Mouse (Mus musculus) forebrain, embryonic 11.5 days (tissue): ENCODE results near the gene Topbp1. TPM values are rescaled to one million over a fixed set of nuclear protein-coding genes. Genes with fewer than 3 reads are reported as not detected.

Experiments used
- ATAC-seq: fragments of 200-750 bp; cut with Nextera tagmentation; replicated peaks from 2 replicates; pipeline ENCODE4 v1.8.0; 2017; ENCODE audit warnings: moderate TSS enrichment; ENCODE audit not compliant: low FRiP score
- DNase-seq: peaks from one replicate; pipeline ENCODE4 v3.0.0-alpha.2; 2017; ENCODE audit warnings: low spot score
- H3K27ac ChIP-seq: fragments of 300-500 bp; sonication (generic); 2 replicates; pipeline ENCODE4 v1.5.1; 2014; ENCODE audit warnings: low read depth, low read length
- H3K27me3 ChIP-seq: fragments of 300-500 bp; sonication (generic); 2 replicates; pipeline ENCODE4 v1.6.1; 2014; ENCODE audit warnings: mild to moderate bottlenecking, low read length, mixed read lengths; ENCODE audit not compliant: control insufficient read depth, insufficient read depth
- H3K36me3 ChIP-seq: fragments of 300-500 bp; sonication (generic); 2 replicates; pipeline ENCODE4 v1.6.1; 2014; ENCODE audit warnings: mild to moderate bottlenecking, low read length, moderate library complexity, mixed read lengths; ENCODE audit not compliant: control insufficient read depth, insufficient read depth
- H3K4me1 ChIP-seq: fragments of 300-500 bp; sonication (generic); replicated peaks from 2 replicates; pipeline ENCODE4 v1.6.1; 2014; ENCODE audit warnings: low read length, mixed read lengths; ENCODE audit not compliant: control insufficient read depth, insufficient read depth
- H3K4me2 ChIP-seq: fragments of 300-500 bp; sonication (generic); 2 replicates; pipeline ENCODE4 v1.6.1; 2014; ENCODE audit warnings: low read depth, mild to moderate bottlenecking, low read length, moderate library complexity, mixed read lengths; ENCODE audit not compliant: severe bottlenecking
- H3K4me3 ChIP-seq: fragments of 300-500 bp; sonication (generic); 2 replicates; pipeline ENCODE4 v1.5.1; 2014; ENCODE audit warnings: low read depth, low read length
- H3K9ac ChIP-seq: fragments of 300-500 bp; sonication (generic); 2 replicates; pipeline ENCODE4 v1.6.1; 2014; ENCODE audit warnings: low read length
- H3K9me3 ChIP-seq: fragments of 300-500 bp; sonication (generic); 2 replicates; pipeline ENCODE4 v1.6.1; 2016; ENCODE audit warnings: low read length, mixed read lengths; ENCODE audit not compliant: control insufficient read depth
- WGBS: fragments of 180-500 bp; shearing (Covaris S2); extraction: QIAGEN DNeasy Blood & Tissue Kit; methylation state at CpG from one replicate; pipeline ENCODE4 v1.1.7; 2014; 5-methylcytosine and 5-hydroxymethylcytosine counted together
- polyA plus RNA-seq: library from polyadenylated mRNA; unstranded; fragments of >200 nt; fragmentation: Nextera tagmentation; extraction: Ambion mirVana; gene quantifications from 2 replicates; pipeline ENCODE4 v1.2.1, GENCODE M21; 2014

The Topbp1 gene
- polyA plus RNA-seq, 1 experiment from 2014 or later = 119 TPM

GRCm38 (mm10) chr9:103360642-103361041 is 55.6 kb downstream of the Topbp1 start:
- 84% methylated on average over 2 of the region's 2 CpGs for WGBS
- Histone ChIP-seq H3K9me3 (no peaks in the 10 kb centered on the region), H3K4me2 (no peak overlapping the region), H3K4me1 (no peaks in the 10 kb centered on the region), H3K4me3 (no peak overlapping the region), H3K27ac (no peak overlapping the region), H3K27me3 (no peaks in the 10 kb centered on the region), H3K9ac (no peak overlapping the region), H3K36me3 (peaks cover 4% of the 10 kb centered on the region; the same call in 1 of the 2 replicates)
- DNase-seq (no peak), ATAC-seq (no peak)

- Histone ChIP-seq H3K9me3 (no peaks in the 10 kb centered on the region), H3K27ac (no peak overlapping the region), H3K27me3 (no peaks in the 10 kb centered on the region), H3K4me3 (peak overlapping the region; percentile 88), H3K4me2 (peak overlapping the region; percentile 90; the same call in 1 of the 2 replicates), H3K9ac (no peak overlapping the region; the same call in 1 of the 2 replicates), H3K4me1 (peaks cover 3% of the 10 kb centered on the region), H3K36me3 (no peaks in the 10 kb centered on the region; the same call in 1 of the 2 replicates)
- ATAC-seq (no peak), DNase-seq (no peak)
- WGBS = 71% methylated on average over 6 of the region's 6 CpGs
Measured at GRCm38 (mm10) chr9:103363088-103363487, 58.1 kb downstream of the Topbp1 start.

DNA sequence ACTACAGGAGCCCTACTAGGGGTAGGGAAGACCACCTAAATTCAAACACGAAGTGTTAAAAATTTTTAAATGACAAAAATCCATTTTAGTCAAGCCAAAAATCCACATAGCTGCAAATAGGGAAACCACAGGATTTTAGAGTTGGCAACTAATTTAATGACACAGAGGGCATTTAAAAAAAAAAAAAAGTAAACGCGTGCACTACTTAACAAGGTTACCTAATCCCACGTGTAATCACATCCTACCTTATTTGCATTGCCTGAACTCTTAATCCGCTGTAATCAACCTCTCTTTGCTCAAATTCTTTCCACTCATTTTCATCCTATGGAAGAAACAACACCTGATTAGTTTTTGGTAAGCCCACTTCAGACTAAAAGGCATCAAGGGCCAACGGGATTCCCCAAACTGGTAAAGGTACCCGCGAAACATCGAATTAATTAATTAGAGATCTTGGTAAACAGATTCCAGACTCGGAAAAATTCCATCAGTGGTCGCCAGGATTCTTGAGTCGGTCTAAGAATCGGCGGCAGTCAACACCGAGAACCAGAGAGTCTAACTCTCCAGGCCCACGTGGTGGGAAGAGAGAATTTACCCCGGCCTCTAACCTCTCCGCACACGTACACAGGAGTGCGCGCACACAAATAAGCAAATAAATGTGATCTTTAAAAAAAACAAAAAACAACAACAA is 58.9 kb downstream of the Topbp1 start:
- peaks cover 3% of the 10 kb centered on the region for H3K4me1 ChIP-seq
- no peak overlapping the region; the same call in 1 of the 2 replicates for H3K27ac ChIP-seq
- no peaks in the 10 kb centered on the region; the same call in 1 of the 2 replicates for H3K36me3 ChIP-seq
- peak overlapping the region; percentile 90 for H3K4me2 ChIP-seq
- peak overlapping the region; percentile 96 for H3K9ac ChIP-seq
- DNase-seq (no peak), ATAC-seq (no peak)
- H3K4me3 ChIP-seq = peak overlapping the region; percentile 88
- no peaks in the 10 kb centered on the region for H3K27me3 ChIP-seq
- no peaks in the 10 kb centered on the region for H3K9me3 ChIP-seq
- WGBS = 2% methylated on average over 21 of the region's 21 CpGs

GRCm38 (mm10) chr9:103364601-103365289 is 59.7 kb downstream of the Topbp1 start:
- H3K36me3 ChIP-seq = no peaks in the 10 kb centered on the region
- 4% methylated on average over 63 of the region's 94 CpGs for WGBS
- H3K9me3 ChIP-seq = no peaks in the 10 kb centered on the region
- peak overlapping the region; percentile 96 for H3K9ac ChIP-seq
- H3K4me1 ChIP-seq = peaks cover 3% of the 10 kb centered on the region
- DNase-seq = no peak
- peak overlapping the region; percentile 90 for H3K4me2 ChIP-seq
- H3K27me3 ChIP-seq = no peaks in the 10 kb centered on the region
- peak; percentile 40 for ATAC-seq
- peak overlapping the region; percentile 95 for H3K27ac ChIP-seq
- peak overlapping the region; percentile 88 for H3K4me3 ChIP-seq

DNA sequence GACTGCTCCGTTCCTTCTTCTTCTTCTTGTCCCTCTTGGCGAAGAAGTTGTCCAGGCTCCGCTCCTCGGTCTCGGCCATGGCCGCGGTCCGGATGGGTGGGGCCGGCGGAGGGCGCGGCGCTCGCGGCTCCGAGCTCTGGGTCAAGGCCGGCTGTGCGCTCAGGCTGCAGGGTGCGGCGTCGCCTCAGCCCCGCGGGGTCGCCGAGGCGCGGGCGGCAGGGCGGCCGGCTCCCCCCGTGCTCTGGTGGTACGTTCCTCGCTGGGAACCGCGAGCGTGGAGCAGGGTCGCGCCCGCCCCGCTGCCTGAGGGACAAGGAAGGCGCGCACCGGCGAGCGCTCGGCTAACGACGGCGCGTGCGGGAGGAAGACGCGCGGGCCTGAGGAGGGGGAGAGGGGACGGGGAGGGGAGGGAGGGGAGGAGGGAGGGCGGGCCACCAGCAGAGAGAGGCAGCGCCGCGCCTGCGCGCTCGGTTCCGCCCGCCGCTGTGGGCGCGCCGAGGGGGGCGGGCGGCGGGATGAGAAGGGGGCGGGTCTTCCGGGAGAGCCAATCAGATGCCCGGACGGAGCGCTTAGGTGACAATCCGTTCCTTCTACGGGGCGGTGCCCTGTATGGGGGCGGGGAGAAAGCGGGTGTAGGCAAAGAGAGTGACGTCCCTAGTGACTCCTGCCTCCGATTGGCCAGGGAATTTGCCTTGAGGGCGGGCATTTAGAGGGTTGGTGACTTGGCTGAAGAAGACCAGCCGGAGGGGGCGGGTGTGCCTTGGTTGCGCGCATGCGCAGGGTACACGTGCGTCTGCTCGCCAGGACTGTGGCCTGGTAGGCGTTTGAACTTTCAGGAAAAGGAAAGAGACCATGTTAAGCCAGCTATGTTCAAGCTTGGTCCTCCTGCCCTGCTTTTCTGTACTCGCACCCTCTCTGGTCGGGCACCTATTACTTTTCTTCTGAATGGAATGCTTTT is 60.6 kb downstream of the Topbp1 start, which contains the start of gene Cdv3:
Gene Cdv3 (minus strand): TSS at position 551 of the 958 bp plus-strand sequence.
- peak; percentile 99 for DNase-seq
- H3K9ac ChIP-seq = peak within 1 kb of the TSS; percentile 96
- peak within 1 kb of the TSS; percentile 95 for H3K27ac ChIP-seq
- H3K4me1 ChIP-seq = peaks cover 3% of the 10 kb centered on the region
- no peaks in the 10 kb centered on the region for H3K36me3 ChIP-seq
- peak; percentile 98 for ATAC-seq
- H3K9me3 ChIP-seq = no peaks in the 10 kb centered on the region
- under 1% methylated on average over 78 of the region's 95 CpGs for WGBS
- peak within 1 kb of the TSS; percentile 90 for H3K4me2 ChIP-seq
- H3K4me3 ChIP-seq = peak within 1 kb of the TSS; percentile 88
- no peaks in the 10 kb centered on the region for H3K27me3 ChIP-seq

DNA sequence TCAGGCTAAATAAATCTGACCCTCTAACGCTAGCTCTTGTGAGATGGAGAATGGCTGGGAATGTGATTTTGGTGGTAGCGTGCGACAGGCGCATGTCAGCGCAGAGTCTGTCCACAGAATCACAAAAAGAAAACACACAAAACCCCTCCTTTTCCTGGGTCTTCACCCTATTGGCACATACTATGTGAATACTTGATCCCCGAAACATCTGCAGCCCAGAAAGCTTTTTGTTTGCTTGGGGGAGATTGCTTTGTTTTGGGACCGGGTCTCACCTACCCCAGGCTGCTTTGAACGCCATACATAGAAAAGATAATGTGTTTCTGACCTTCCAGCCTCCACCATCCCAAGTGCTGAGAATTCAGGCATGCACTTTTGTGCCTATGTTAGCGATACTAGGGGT is 61.3 kb downstream of the Topbp1 start:
- Histone ChIP-seq H3K4me3 (peak overlapping the region; percentile 17), H3K4me2 (peak overlapping the region; percentile 53), H3K27me3 (no peaks in the 10 kb centered on the region), H3K9me3 (no peaks in the 10 kb centered on the region), H3K9ac (peak overlapping the region; percentile 47; the same call in 1 of the 2 replicates), H3K36me3 (no peaks in the 10 kb centered on the region), H3K4me1 (peaks cover 3% of the 10 kb centered on the region), H3K27ac (peak overlapping the region; percentile 37; the same call in 1 of the 2 replicates)
- WGBS = 57% methylated on average over 9 of the region's 9 CpGs
- DNase-seq = no peak
- no peak for ATAC-seq

DNA sequence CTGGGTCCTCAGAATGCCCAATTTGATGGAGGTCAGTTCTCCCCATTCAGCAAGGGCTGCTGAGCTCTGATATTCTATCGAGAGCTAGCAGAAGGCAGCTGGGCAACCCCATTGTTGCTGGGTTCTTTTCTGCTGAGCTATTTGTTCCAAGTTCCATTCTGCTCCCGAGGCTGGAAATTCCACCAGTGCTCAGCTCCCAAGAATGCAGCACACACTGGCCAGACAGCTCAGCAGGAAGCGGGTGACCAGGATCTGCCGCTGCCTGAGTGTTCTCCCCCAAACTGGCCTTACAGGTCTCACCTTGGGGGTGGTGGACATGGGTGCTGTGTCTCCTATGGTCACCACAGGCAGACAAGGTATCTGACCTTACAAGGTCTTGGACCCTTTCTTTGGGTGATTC is 64.9 kb downstream of the Topbp1 start:
- Histone ChIP-seq H3K4me2 (no peak overlapping the region), H3K27me3 (no peaks in the 10 kb centered on the region), H3K27ac (no peak overlapping the region), H3K9ac (no peak overlapping the region), H3K36me3 (no peaks in the 10 kb centered on the region; the same call in 1 of the 2 replicates), H3K4me1 (peaks cover 3% of the 10 kb centered on the region), H3K9me3 (no peaks in the 10 kb centered on the region), H3K4me3 (no peak overlapping the region)
- WGBS = 62% methylated on average over 4 of the region's 4 CpGs
- no peak for ATAC-seq
- no peak for DNase-seq
